Mouse (Mus musculus) liver, embryonic 14.5 days (tissue): ENCODE results near the gene Il1r1. TPM values are rescaled to one million over a fixed set of nuclear protein-coding genes. Genes with fewer than 3 reads are reported as not detected.

ENCODE experiments used
- ATAC-seq: fragments of 200-750 bp; cut with Nextera tagmentation; 2 replicates; pipeline ENCODE4 v1.8.0; 2017; ENCODE audit warnings: moderate number of reproducible peaks, mild to moderate bottlenecking, moderate library complexity; ENCODE audit not compliant: insufficient read depth
- DNase-seq, 3 experiments: peaks; one replicate each; pipeline ENCODE4 v3.0.0-alpha.2; 2012 to 2013; ENCODE audit warnings: low read depth in 3 of 3, low spot score in 3 of 3
- H3K27ac ChIP-seq: fragments of 300-500 bp; sonication (generic); 2 replicates; pipeline ENCODE4 v1.5.1; 2014; ENCODE audit warnings: moderate library complexity, mild to moderate bottlenecking, control low read depth, inconsistent platforms
- H3K27me3 ChIP-seq: fragments of 300-500 bp; sonication (generic); 2 replicates; pipeline ENCODE4 v1.6.1; 2014; ENCODE audit warnings: mild to moderate bottlenecking, low read length, moderate library complexity; ENCODE audit not compliant: control insufficient read depth, insufficient read depth
- H3K36me3 ChIP-seq: fragments of 300-500 bp; sonication (generic); replicated peaks from 2 replicates; pipeline ENCODE4 v1.6.1; 2014; ENCODE audit warnings: low read depth; ENCODE audit not compliant: control insufficient read depth, insufficient read depth
- H3K4me1 ChIP-seq, 2 experiments: fragments of 200-500 bp in 1 of 2; fragments of 300-500 bp in 1 of 2; sonication (generic) in 1 of 2; replicated peaks; 2 replicates each; pipeline ENCODE4 v1.6.1; 2012 to 2014; ENCODE audit warnings: antibody characterized with exemption in 1 of 2, inconsistent platforms in 1 of 2, low read length in 1 of 2; ENCODE audit not compliant: control insufficient read depth in 2 of 2, insufficient read depth in 2 of 2
- H3K4me2 ChIP-seq: fragments of 300-500 bp; sonication (generic); 2 replicates; pipeline ENCODE4 v1.6.1; 2014; ENCODE audit warnings: low read depth, mild to moderate bottlenecking, control low read depth, moderate library complexity
- H3K4me3 ChIP-seq, 2 experiments: fragments of 200-500 bp in 1 of 2; fragments of 300-500 bp in 1 of 2; sonication (generic) in 1 of 2; 2 replicates each; pipeline ENCODE4 v1.5.1; 2012 to 2014; ENCODE audit warnings: low read depth in 2 of 2, low read length in 2 of 2, mild to moderate bottlenecking in 2 of 2, control low read depth in 1 of 2, inconsistent platforms in 1 of 2, moderate library complexity in 1 of 2; ENCODE audit not compliant: insufficient read depth in 1 of 2
- H3K9ac ChIP-seq: fragments of 300-500 bp; sonication (generic); replicated peaks from 2 replicates; pipeline ENCODE4 v1.6.1; 2014; ENCODE audit warnings: mild to moderate bottlenecking, control low read depth, moderate library complexity
- H3K9me3 ChIP-seq: fragments of 300-500 bp; sonication (generic); 2 replicates; pipeline ENCODE4 v1.6.1; 2016; ENCODE audit warnings: low read length, mixed read lengths; ENCODE audit not compliant: control insufficient read depth
- CTCF ChIP-seq: IDR thresholded peaks from 2 replicates; pipeline ENCODE4 v1.5.1; 2016; ENCODE audit warnings: antibody characterized with exemption, low read depth, control low read depth
- EP300 ChIP-seq: IDR thresholded peaks from 2 replicates; pipeline ENCODE4 v1.6.1; 2016; ENCODE audit warnings: antibody characterized with exemption, low read depth
- WGBS: fragments of 180-500 bp; shearing (Covaris S2); extraction: QIAGEN DNeasy Blood & Tissue Kit; methylation state at CpG from one replicate; pipeline ENCODE4 v1.1.7; 2014; ENCODE audit not compliant: insufficient replicate concordance; 5-methylcytosine and 5-hydroxymethylcytosine counted together
- polyA plus RNA-seq, 2 experiments: library from polyadenylated mRNA; depleted of rRNA in 1 of 2; stranded (reverse) in 1 of 2; unstranded in 1 of 2; fragments of >200 nt; fragmentation: Nextera tagmentation in 1 of 2; extraction: Ambion mirVana in 1 of 2; gene quantifications; 2 replicates each; pipeline versions ENCODE4 v1.2.1 to v1.2.3; 2012 to 2014

Il1r1 gene
- polyA plus RNA-seq, 2 experiments: 2.9 to 9.9 TPM

DNA sequence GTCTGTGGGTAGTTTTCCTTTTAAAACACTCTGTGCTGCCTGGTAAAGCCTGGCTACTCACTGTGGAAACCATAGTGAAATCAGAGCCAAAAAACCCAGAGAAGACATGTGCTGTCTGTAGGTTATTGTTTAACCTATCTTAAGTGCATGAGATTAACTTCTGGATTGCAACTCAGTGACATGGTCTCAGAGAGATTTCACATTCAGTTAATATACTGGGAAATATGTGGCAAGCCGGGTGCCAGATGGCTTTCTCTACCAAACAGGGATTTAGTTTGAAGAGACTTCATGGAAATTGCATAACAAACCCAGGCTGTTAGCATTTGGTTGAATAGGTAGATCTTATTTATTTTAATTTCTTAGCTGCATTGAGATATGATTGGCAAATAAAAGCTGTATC is 17.8 kb downstream of the Il1r1 start:
- H3K9ac ChIP-seq: no peak overlapping the region
- no peaks in the 10 kb centered on the region for H3K27me3 ChIP-seq
- no peak overlapping the region for H3K4me2 ChIP-seq
- H3K27ac ChIP-seq: no peak overlapping the region
- ATAC-seq: no peak
- TF ChIP-seq EP300 (no peak), CTCF (no peak)
- no peaks in the 10 kb centered on the region for H3K36me3 ChIP-seq
- no peak for DNase-seq
- 57% methylated on average over 1 of the region's 1 CpGs for WGBS
- H3K4me3 ChIP-seq: no peak overlapping the region
- no peaks in the 10 kb centered on the region for H3K9me3 ChIP-seq
- no peaks in the 10 kb centered on the region for H3K4me1 ChIP-seq

DNA sequence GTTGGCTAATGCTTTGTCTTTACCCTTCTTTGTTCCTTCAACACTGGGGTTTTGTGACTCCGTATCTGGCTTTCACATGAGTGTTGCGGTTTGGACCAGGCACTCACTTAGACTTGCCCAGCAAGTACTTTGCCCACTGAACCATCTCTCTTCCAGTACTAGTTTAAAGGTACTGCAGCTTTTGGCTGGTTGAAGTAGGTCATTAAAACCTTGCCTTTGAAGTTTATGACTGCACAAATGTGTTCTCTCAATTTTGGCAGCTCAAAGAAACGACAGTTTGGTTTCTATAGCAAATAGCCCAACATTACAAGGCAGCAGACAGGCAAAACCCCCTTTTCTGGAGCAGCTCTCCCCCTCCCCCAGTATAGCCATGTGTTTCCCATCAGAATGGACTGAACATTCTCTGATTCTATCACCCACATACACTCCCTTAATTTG is 18.7 kb downstream of the Il1r1 start:
- H3K9me3 ChIP-seq: no peaks in the 10 kb centered on the region
- ATAC-seq (no peak), DNase-seq (no peak)
- no peak overlapping the region for H3K9ac ChIP-seq
- TF ChIP-seq CTCF: no peak
- TF ChIP-seq EP300: no peak
- no peak overlapping the region for H3K4me3 ChIP-seq
- no peak overlapping the region for H3K4me2 ChIP-seq
- no peaks in the 10 kb centered on the region for H3K4me1 ChIP-seq
- no peaks in the 10 kb centered on the region for H3K36me3 ChIP-seq
- no peaks in the 10 kb centered on the region for H3K27me3 ChIP-seq
- WGBS: 70% methylated on average over 3 of the region's 3 CpGs
- H3K27ac ChIP-seq: no peak overlapping the region

GRCm38 (mm10) chr1:40250425-40250824 is 25.5 kb downstream of the Il1r1 start:
- 33% methylated on average over 4 of the region's 4 CpGs for WGBS
- Histone ChIP-seq H3K4me2 (no peak overlapping the region), H3K4me1 (peaks cover 0 to 4% of the 10 kb centered on the region in 2 experiments; a peak in 2 of 4 replicates), H3K9ac (no peak overlapping the region), H3K4me3 (no peak overlapping the region), H3K27me3 (no peaks in the 10 kb centered on the region), H3K9me3 (no peaks in the 10 kb centered on the region), H3K27ac (no peak overlapping the region), H3K36me3 (no peaks in the 10 kb centered on the region)
- no peak for ATAC-seq
- no peak for DNase-seq
- TF ChIP-seq EP300 (no peak), CTCF (peak; percentile 30)

GRCm38 (mm10) chr1:40252507-40252906 is 27.6 kb downstream of the Il1r1 start:
- H3K36me3 ChIP-seq: no peaks in the 10 kb centered on the region
- no peak overlapping the region for H3K27ac ChIP-seq
- H3K4me2 ChIP-seq: no peak overlapping the region
- no peaks in the 10 kb centered on the region for H3K27me3 ChIP-seq
- no peak for TF ChIP-seq EP300
- TF ChIP-seq CTCF: no peak
- no peak overlapping the region for H3K4me3 ChIP-seq
- no peak overlapping the region for H3K9ac ChIP-seq
- WGBS: 68% methylated on average over 6 of the region's 6 CpGs
- no peaks in the 10 kb centered on the region for H3K9me3 ChIP-seq
- ATAC-seq (no peak), DNase-seq (no peak)
- peaks cover 0 to 4% of the 10 kb centered on the region in 2 experiments; a peak in 2 of 4 replicates for H3K4me1 ChIP-seq

DNA sequence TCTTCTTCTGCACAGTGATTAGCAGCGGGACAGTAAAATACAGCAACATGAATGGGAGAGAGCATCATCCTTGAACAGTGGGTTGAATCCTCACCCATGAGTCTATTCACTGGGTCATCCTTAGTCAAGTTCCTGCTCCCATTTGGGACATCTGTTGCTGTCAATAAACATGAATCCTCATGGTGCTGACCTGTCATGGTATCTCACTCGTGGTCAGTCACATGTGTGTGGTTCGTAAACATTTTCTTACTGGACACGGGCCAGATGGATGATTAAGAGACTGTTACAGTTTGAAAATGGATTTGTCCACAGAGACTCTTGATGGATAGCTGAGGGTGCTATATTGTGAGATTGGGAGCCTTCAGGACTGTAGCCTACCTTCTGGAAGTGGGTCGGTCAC is 29.1 kb downstream of the Il1r1 start:
- Histone ChIP-seq H3K9me3 (no peaks in the 10 kb centered on the region), H3K36me3 (no peaks in the 10 kb centered on the region), H3K4me2 (no peak overlapping the region), H3K4me1 (peaks cover 0 to 4% of the 10 kb centered on the region in 2 experiments; a peak in 2 of 4 replicates), H3K27ac (no peak overlapping the region), H3K9ac (no peak overlapping the region), H3K27me3 (no peaks in the 10 kb centered on the region), H3K4me3 (no peak overlapping the region)
- no peak for DNase-seq
- ATAC-seq: 0 out of 2 replicates have a peak, but pooled peaks have one; percentile 15
- WGBS: 50% methylated on average over 5 of the region's 5 CpGs
- TF ChIP-seq CTCF: no peak
- no peak for TF ChIP-seq EP300
